Mouse (Mus musculus) embryonic stem cell, embryonic (primary cell): ENCODE data around the gene Oas1g.

ENCODE experiments used
- CTCF ChIA-PET, 4 experiments: fragments of 300-600 bp in 2 of 4; fragments of 350-600 bp in 2 of 4; sonication (Branson Sonifier 250); formaldehyde crosslinking; loops; one replicate each; lab custom pipeline; 2022; ENCODE audit warnings: inconsistent platforms in 2 of 4; lab: Charles Lee
- POLR2A ChIA-PET, 4 experiments: fragments of 300-600 bp in 2 of 4; fragments of 350-600 bp in 2 of 4; sonication (Branson Sonifier 250); formaldehyde crosslinking; loops; one replicate each; lab custom pipeline; 2022; ENCODE audit warnings: antibody characterized with exemption in 4 of 4, inconsistent platforms in 1 of 4; lab: Charles Lee

Oas1g gene

GRCm38 (mm10) chr5:120887413-120887812 lies at the start of gene Oas1g:
Gene Oas1g, minus strand, starts transcription at chr5:120887613.
- ChIA-PET POLR2A (interaction anchor here in 3 of 4 experiments (0.6 to 4.7 kb wide), 50 partner anchors 8 to 1501 kb away, joined by 3 to 71 read pairs (median 4); partner anchors contain the start of genes Oas1a (in 2 of the 3), Oas1c (in 2 of the 3), Oas1d (in 1 of the 3) and Oas1e (in 1 of the 3)), CTCF (interaction anchor here (0.5 to 1.4 kb wide), 24 partner anchors 12 to 1241 kb away, joined by 3 to 26 read pairs (median 6); partner anchors contain the start of gene Oas1a (in 2 of the 4))

DNA sequence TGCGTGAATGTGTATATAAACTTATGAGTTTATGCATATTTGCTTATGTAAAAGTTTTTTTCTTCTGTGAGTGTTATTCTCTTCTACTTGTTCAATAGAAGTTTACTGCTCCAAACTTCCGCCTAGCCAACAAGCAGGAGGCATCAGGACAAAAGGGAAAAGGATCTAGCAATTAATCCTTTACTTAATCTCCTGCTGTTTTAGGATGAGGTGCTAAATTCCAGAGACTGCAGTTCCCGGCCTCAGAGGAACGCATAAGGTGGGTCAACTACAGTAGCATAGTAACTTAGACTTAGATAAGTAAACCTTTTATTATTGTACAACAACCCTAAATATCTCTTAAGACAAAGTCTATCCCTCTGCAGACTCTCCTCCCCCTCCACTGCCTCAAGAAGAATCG lies 46.6 kb upstream of the Oas1g start:
- POLR2A ChIA-PET: interaction anchor here in 2 of 4 experiments (0.6 to 0.8 kb wide), 5 partner anchors 9 to 441 kb away, joined by 3 to 4 read pairs (median 4); no protein-coding TSS in a partner anchor
- CTCF ChIA-PET: interaction anchor here in 3 of 4 experiments (0.7 to 1.5 kb wide), 4 partner anchors 58 to 1792 kb away, joined by 4 to 11 read pairs (median 6); no protein-coding TSS in a partner anchor

GRCm38 (mm10) chr5:120927036-120927435 lies 39.6 kb upstream of the Oas1g start:
- CTCF ChIA-PET: interaction anchor here in 3 of 4 experiments (0.6 to 1.4 kb wide), 14 partner anchors 12 to 235 kb away, joined by 3 to 17 read pairs (median 4); partner anchors contain the start of genes Oas1d (in 2 of the 3) and Oas1c (in 1 of the 3)
- POLR2A ChIA-PET: interaction anchor here in 2 of 4 experiments (0.6 to 0.7 kb wide), 2 partner anchors 20 to 93 kb away, joined by 3 to 8 read pairs; partner anchors contain the start of gene Oas1a (in 1 of the 2)

DNA sequence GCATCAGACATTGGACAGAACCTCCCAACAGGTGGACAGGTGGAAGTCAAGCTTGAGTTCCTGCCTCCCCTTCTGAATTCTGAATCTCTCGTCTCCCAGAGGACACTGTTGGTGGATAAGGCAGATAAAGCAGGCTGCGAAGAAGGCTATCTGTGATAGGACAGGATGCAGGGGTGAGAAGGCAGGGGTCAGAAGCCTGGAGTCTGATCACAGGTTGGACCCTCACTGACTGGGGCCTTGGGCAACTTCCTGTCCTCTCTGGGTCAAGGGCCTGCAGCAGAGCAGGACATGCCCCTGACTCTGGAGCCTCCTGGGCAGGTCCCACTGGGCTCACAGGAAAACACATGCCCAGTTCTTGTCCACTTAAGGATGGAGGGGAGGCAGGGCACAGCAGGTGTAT lies 38.9 kb upstream of the Oas1g start:
- ChIA-PET CTCF (interaction anchor here in 3 of 4 experiments (0.6 to 1.4 kb wide), 9 partner anchors 12 to 130 kb away, joined by 3 to 17 read pairs (median 4); partner anchors contain the start of genes Oas1d (in 2 of the 3) and Oas1c (in 1 of the 3)), POLR2A (interaction anchor here in 1 of 4 experiments (0.7 kb wide), 1 partner anchor 19 kb away, joined by 3 read pairs; the partner anchor contains the start of gene Oas1a)

DNA sequence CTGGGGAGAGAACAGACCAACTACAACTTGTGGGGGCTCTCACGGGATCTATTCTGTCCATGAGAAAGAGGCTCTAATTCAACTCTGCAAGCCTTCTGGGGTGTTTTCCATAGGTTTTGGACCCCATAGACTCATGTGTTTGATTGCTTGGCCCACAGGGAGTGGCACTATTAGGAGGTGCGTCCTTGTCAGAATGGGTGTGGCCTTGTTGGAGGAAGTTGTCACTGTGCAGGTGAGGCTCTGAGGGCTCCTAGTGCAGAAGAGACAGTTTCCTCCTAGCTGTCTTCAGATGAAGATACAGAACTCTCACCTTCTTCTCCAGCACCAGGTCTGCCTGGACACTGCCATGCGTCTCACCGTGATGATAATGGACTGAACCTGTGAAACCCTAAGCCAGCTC lies 37.1 kb upstream of the Oas1g start:
- ChIA-PET CTCF (interaction anchor here in 1 of 4 experiments (0.5 kb wide), 1 partner anchor 112 kb away, joined by 3 read pairs; the partner anchor contains the start of gene Oas1c), POLR2A (interaction anchor here in 2 of 4 experiments (0.6 to 1.4 kb wide), 3 partner anchors 9 to 37 kb away, joined by 3 read pairs; partner anchors contain the start of gene Oas1g (in 1 of the 2))

GRCm38 (mm10) chr5:120923969-120924368 lies 36.6 kb upstream of the Oas1g start:
- CTCF ChIA-PET: no interaction called here
- POLR2A ChIA-PET: interaction anchor here in 1 of 4 experiments (1.2 kb wide), 1 partner anchor 37 kb away, joined by 3 read pairs; the partner anchor contains the start of gene Oas1g

GRCm38 (mm10) chr5:120920296-120920695 lies 32.9 kb upstream of the Oas1g start:
- POLR2A ChIA-PET: no interaction called here
- CTCF ChIA-PET: no interaction called here

DNA sequence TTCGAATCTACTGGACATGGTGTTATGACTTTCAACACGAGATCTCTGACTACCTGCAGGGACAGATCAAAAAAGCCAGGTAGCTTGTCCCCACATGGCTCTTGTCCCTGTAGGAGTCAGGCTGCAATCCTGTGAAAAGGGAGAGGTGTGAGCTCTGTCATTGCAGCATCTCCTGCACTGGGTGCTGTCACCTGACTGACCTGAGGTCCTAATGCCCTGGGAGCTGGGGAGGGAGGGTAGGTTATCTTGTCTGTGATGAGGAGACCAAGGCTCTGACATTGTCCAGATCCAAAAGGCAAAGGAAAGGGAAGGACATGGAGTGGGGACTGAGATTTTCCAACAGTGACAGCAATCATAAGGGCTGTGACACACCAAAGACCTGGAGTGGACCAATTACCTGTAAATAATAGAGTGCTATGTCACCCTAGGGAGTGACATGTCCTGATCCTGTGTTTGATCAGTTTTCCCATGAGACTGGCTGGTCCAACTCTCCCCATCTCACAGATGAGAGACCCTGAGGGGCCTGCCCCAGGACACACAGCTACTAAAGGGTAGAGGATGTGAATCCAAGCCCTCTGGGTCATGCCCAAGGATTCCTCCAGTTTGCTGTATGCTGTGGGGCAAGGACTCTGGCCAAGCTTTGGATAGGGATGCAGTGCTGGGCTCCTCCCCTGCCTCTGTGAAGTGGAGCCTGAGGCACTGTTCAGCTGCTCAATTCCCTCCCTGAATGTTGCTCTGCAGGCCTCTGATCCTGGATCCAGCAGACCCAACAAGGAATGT lies 31.9 kb upstream of the Oas1g start:
- ChIA-PET CTCF (interaction anchor here in 2 of 4 experiments (0.6 kb wide), 3 partner anchors 64 to 1257 kb away, joined by 3 to 5 read pairs (median 4); no protein-coding TSS in a partner anchor), POLR2A (interaction anchor here in 2 of 4 experiments (1.0 to 1.5 kb wide), 3 partner anchors 10 to 31 kb away, joined by 4 read pairs; no protein-coding TSS in a partner anchor)

GRCm38 (mm10) chr5:120914204-120914603 lies 26.8 kb upstream of the Oas1g start, which contains the start of gene Oas1d:
Gene Oas1d, plus strand, starts transcription at chr5:120914536.
- POLR2A ChIA-PET: interaction anchor here in 3 of 4 experiments (0.6 to 1.2 kb wide), 3 partner anchors 23 to 27 kb away, joined by 3 to 5 read pairs (median 4); partner anchors contain the start of gene Oas1g (in 1 of the 3)
- CTCF ChIA-PET: interaction anchor here (0.6 to 1.5 kb wide), 9 partner anchors 13 to 309 kb away, joined by 3 to 9 read pairs (median 4); partner anchors contain the start of genes Oas1c (in 1 of the 4) and Oas1g (in 1 of the 4)

- CTCF ChIA-PET: interaction anchor here (0.6 to 1.1 kb wide), 7 partner anchors 21 to 770 kb away, joined by 3 to 16 read pairs (median 6); partner anchors contain the start of gene Oas1g (in 1 of the 4)
- POLR2A ChIA-PET: interaction anchor here (0.6 to 3.4 kb wide), 23 partner anchors 9 to 425 kb away, joined by 3 to 36 read pairs (median 5); partner anchors contain the start of genes Oas1c (in 2 of the 4), Oas1g (in 2 of the 4) and Oas1h (in 1 of the 4)
These were observed 20.9 kb upstream of the Oas1g start for GRCm38 (mm10) chr5:120908196-120908920.

GRCm38 (mm10) chr5:120906791-120907733 lies 19.6 kb upstream of the Oas1g start, which contains the start of gene Oas1a:
Gene Oas1a, minus strand, starts transcription at chr5:120907521.
- POLR2A ChIA-PET: interaction anchor here (0.6 to 3.4 kb wide), 31 partner anchors 7 to 1306 kb away, joined by 3 to 36 read pairs (median 4); partner anchors contain the start of genes Oas1c (in 2 of the 4), Oas1g (in 2 of the 4) and Oas1h (in 1 of the 4)
- CTCF ChIA-PET: interaction anchor here (0.5 to 1.1 kb wide), 14 partner anchors 19 to 1103 kb away, joined by 3 to 7 read pairs (median 4); partner anchors contain the start of genes Oas1g (in 2 of the 4) and Oas1c (in 1 of the 4)

GRCm38 (mm10) chr5:120902056-120902455 lies 14.6 kb upstream of the Oas1g start:
- CTCF ChIA-PET: no interaction called here
- POLR2A ChIA-PET: interaction anchor here in 2 of 4 experiments (0.6 to 7.2 kb wide), 5 partner anchors 10 to 86 kb away, joined by 3 to 71 read pairs (median 6); partner anchors contain the start of gene Oas1g (in 1 of the 2)

- ChIA-PET POLR2A (interaction anchor here in 2 of 4 experiments (0.7 to 7.2 kb wide), 8 partner anchors 8 to 1525 kb away, joined by 3 to 71 read pairs (median 8); partner anchors contain the start of gene Oas1g (in 2 of the 2)), CTCF (interaction anchor here in 1 of 4 experiments (0.6 kb wide), 1 partner anchor 99 kb away, joined by 3 read pairs; no protein-coding TSS in a partner anchor)
These were observed 13.3 kb upstream of the Oas1g start for GRCm38 (mm10) chr5:120900666-120901065.

DNA sequence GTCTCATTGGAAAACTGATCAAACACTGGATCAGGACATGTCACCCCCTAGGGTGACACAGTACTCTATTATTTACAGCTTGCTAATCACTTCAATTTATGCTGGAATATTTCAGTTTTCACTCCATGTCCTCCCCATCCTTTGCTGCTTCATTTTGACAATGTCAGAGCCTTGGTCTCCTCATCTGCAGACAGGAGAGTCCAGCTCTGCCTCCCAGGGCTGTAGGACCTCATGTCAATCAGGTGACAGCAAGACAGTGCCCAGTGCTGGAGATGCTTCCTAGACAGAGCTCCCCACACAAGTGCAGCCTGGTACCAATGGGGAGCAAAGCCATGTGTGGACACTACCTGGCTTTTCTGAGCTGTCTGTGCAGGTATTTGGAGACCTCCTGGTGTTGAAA lies 11.3 kb upstream of the Oas1g start:
- ChIA-PET CTCF (interaction anchor here in 2 of 4 experiments (0.6 kb wide), 2 partner anchors 11 to 115 kb away, joined by 5 to 7 read pairs; partner anchors contain the start of gene Oas1g (in 1 of the 2)), POLR2A (interaction anchor here in 2 of 4 experiments (0.9 to 7.2 kb wide), 7 partner anchors 8 to 46 kb away, joined by 3 to 71 read pairs (median 19); partner anchors contain the start of genes Oas1g (in 2 of the 2) and Oas1a (in 1 of the 2))

GRCm38 (mm10) chr5:120898307-120898706 lies 10.9 kb upstream of the Oas1g start:
- POLR2A ChIA-PET: interaction anchor here in 3 of 4 experiments (0.8 to 7.2 kb wide), 7 partner anchors 9 to 47 kb away, joined by 3 to 71 read pairs (median 19); partner anchors contain the start of genes Oas1g (in 2 of the 3) and Oas1a (in 1 of the 3)
- CTCF ChIA-PET: interaction anchor here in 1 of 4 experiments (0.6 kb wide), 1 partner anchor 115 kb away, joined by 5 read pairs; no protein-coding TSS in a partner anchor
